Mouse (Mus musculus) liver, adult 2 months (tissue): Measurements from ENCODE around the gene Zfp771. TPM values are rescaled to one million over a fixed set of nuclear protein-coding genes. Genes with fewer than 3 reads are reported as not detected.

Experiments
- DNase-seq: peaks from one replicate; pipeline ENCODE4 v3.0.0-alpha.2; 2011; ENCODE audit warnings: low read depth, low spot score; ENCODE audit errors: extremely low read depth
- H3K27ac ChIP-seq: fragments of 200-500 bp; replicated peaks from 2 replicates; pipeline ENCODE4 v1.5.1; 2012; ENCODE audit warnings: low read depth, mild to moderate bottlenecking, control low read depth, inconsistent platforms, low read length; ENCODE audit not compliant: insufficient read depth
- H3K27me3 ChIP-seq: fragments of 200-500 bp; 2 replicates; pipeline ENCODE4 v1.6.1; 2012; ENCODE audit warnings: mild to moderate bottlenecking, moderate library complexity, low read length, inconsistent platforms; ENCODE audit not compliant: control insufficient read depth, insufficient read depth
- H3K36me3 ChIP-seq: fragments of 200-500 bp; 2 replicates; pipeline ENCODE4 v1.6.1; 2012; ENCODE audit warnings: low read length, inconsistent platforms; ENCODE audit not compliant: control insufficient read depth, insufficient read depth
- H3K4me1 ChIP-seq: fragments of 200-500 bp; 2 replicates; pipeline ENCODE4 v1.6.1; 2011; ENCODE audit warnings: low read length; ENCODE audit not compliant: control insufficient read depth, insufficient read depth
- H3K4me3 ChIP-seq: fragments of 200-500 bp; 2 replicates; pipeline ENCODE4 v1.5.1; 2011; ENCODE audit warnings: low read depth, mild to moderate bottlenecking, control low read depth, low read length, moderate library complexity; ENCODE audit not compliant: insufficient read depth
- H3K79me2 ChIP-seq: fragments of 200-500 bp; 2 replicates; pipeline ENCODE4 v1.6.1; 2012; ENCODE audit warnings: inconsistent platforms, mild to moderate bottlenecking, low read length, moderate library complexity; ENCODE audit not compliant: control insufficient read depth, insufficient read depth
- H3K9ac ChIP-seq: fragments of 200-500 bp; 2 replicates; pipeline ENCODE4 v1.6.1; 2012; ENCODE audit warnings: low read depth, mild to moderate bottlenecking, control low read depth, inconsistent platforms, low read length
- CTCF ChIP-seq: fragments of 200-500 bp; IDR thresholded peaks from 2 replicates; pipeline ENCODE4 v1.5.1; 2011; ENCODE audit warnings: low read depth, low read length, control low read depth
- POLR2A ChIP-seq: fragments of 200-500 bp; IDR thresholded peaks from 2 replicates; pipeline ENCODE4 v1.6.1; 2011; ENCODE audit warnings: low read length, control low read depth; ENCODE audit not compliant: insufficient read depth; ENCODE audit errors: extremely low read depth
- WGBS: fragments of 180-500 bp; shearing (Covaris S2); methylation state at CpG from one replicate; pipeline ENCODE4 v1.1.7; 2018; 5-methylcytosine and 5-hydroxymethylcytosine counted together
- polyA plus RNA-seq: library from polyadenylated mRNA; depleted of rRNA; stranded (reverse); fragments of >200 nt; gene quantifications from 2 replicates; pipeline ENCODE4 v1.2.3, GENCODE M21; 2012
- total RNA-seq: library from RNA; depleted of rRNA; stranded (reverse); fragments of >200 nt; gene quantifications from 2 replicates; pipeline ENCODE4 v1.2.3, GENCODE M21; 2014

Gene Zfp771
- total and polyA plus RNA-seq, 2 experiments, result 19.6 to 52.8 TPM

DNA sequence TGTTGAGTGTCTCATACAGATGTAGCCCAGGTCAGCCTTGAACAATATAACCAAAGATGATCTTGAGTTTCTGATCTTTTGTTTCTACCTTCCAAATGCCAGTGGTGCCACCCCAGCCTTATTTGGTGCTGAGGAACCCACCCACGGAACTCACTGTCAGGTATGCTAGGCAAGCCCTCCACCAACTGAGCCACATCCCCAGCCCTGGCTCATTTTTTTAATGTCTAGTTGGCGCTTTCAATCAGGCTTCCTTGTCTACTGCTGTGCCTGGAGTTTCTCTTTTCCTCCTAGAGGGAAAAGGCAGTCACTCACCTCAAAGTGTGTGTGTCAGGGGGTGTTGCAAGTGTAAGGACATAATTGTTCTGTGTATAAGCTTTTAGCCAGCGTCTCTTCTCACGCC lies 27.0 kb downstream of the Zfp771 start:
- Histone ChIP-seq H3K36me3 (peaks cover 18% of the 10 kb centered on the region), H3K4me1 (peaks cover 8% of the 10 kb centered on the region), H3K9ac (peak overlapping the region; percentile 68), H3K79me2 (peaks cover 16% of the 10 kb centered on the region), H3K4me3 (peak overlapping the region; percentile 90), H3K27me3 (no peaks in the 10 kb centered on the region), H3K27ac (peak overlapping the region; percentile 56)
- DNase-seq, result no peak
- no peak for TF ChIP-seq CTCF
- 0 out of 2 replicates have a peak, but pooled peaks have one; percentile 18 for TF ChIP-seq POLR2A
- 35% methylated on average over 4 of the region's 4 CpGs for WGBS

DNA sequence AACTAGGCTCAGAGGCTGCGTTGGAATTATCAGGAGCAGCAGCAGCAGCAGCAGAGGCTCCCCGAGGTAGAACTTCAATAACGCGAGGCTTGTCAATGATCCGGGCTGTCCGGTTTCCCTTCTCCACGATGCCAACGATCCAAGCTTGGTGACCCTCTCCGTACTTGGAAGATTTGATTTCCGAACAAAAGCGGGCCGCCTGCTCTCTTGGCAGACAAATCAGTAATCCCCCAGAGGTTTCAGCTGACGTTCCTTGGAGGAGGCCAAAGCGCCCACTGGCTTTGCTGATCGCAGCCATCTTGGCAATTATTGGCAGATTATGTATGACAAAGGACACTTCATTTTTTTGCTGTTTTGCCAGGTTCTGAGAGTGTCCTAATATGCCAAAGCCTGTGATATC lies 28.5 kb downstream of the Zfp771 start:
- DNase-seq, result peak; percentile 44
- H3K9ac ChIP-seq, result peak overlapping the region; percentile 80
- peaks cover 16% of the 10 kb centered on the region for H3K79me2 ChIP-seq
- WGBS, result 21% methylated on average over 15 of the region's 15 CpGs
- no peak for TF ChIP-seq CTCF
- 0 out of 2 replicates have a peak, but pooled peaks have one; percentile 40 for TF ChIP-seq POLR2A
- peak overlapping the region; percentile 90 for H3K4me3 ChIP-seq
- peak overlapping the region; percentile 83 for H3K27ac ChIP-seq
- peaks cover 16% of the 10 kb centered on the region for H3K4me1 ChIP-seq
- peaks cover 18% of the 10 kb centered on the region for H3K36me3 ChIP-seq
- no peaks in the 10 kb centered on the region for H3K27me3 ChIP-seq

DNA sequence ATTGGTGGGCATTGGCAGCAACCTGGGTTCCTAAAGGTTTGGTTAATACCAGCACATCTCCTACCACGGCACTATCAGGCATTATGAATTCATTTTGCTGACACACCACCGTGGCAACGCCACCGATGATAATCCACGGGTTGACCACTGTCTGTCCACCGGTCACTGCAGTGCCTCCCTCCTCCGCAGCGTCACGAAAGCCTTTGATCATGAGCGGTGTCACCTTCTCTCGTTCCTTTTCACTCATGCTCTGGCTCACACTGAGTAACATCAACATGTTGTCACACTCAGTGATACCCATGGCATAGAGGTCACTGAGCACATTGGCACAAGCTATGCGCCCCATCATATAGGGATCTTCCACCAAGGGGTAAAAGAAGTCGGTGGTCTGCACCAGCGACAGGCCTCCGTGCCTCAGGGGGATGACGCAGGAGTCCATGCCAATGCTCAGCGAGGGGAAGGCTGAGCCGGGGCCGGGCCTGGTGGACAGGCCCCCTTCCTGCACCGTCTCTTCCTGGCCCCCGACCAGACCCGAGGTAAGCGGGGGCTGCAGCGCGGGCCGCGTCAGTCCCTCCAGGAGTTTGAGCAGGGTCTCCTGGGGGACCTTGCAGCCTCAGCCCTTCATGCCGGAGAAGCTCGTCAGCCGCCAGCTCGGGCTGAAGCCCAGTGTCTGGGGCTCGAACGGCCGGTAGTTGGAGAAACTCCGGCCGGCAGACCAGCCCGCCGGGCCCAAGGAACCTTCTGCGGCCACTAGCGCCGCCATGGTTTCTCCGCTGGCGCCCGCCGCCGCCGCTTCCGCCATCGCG lies 29.2 kb downstream of the Zfp771 start:
- no peak for TF ChIP-seq POLR2A
- 0 out of 2 replicates have a peak, but pooled peaks have one; percentile 13 for TF ChIP-seq CTCF
- Histone ChIP-seq H3K4me1 (peaks cover 21% of the 10 kb centered on the region), H3K4me3 (peak overlapping the region; percentile 90), H3K27me3 (no peaks in the 10 kb centered on the region), H3K27ac (peak overlapping the region; percentile 83), H3K36me3 (peaks cover 18% of the 10 kb centered on the region), H3K9ac (peak overlapping the region; percentile 80), H3K79me2 (peaks cover 16% of the 10 kb centered on the region)
- 2% methylated on average over 50 of the region's 50 CpGs for WGBS
- peak; percentile 65 for DNase-seq

DNA sequence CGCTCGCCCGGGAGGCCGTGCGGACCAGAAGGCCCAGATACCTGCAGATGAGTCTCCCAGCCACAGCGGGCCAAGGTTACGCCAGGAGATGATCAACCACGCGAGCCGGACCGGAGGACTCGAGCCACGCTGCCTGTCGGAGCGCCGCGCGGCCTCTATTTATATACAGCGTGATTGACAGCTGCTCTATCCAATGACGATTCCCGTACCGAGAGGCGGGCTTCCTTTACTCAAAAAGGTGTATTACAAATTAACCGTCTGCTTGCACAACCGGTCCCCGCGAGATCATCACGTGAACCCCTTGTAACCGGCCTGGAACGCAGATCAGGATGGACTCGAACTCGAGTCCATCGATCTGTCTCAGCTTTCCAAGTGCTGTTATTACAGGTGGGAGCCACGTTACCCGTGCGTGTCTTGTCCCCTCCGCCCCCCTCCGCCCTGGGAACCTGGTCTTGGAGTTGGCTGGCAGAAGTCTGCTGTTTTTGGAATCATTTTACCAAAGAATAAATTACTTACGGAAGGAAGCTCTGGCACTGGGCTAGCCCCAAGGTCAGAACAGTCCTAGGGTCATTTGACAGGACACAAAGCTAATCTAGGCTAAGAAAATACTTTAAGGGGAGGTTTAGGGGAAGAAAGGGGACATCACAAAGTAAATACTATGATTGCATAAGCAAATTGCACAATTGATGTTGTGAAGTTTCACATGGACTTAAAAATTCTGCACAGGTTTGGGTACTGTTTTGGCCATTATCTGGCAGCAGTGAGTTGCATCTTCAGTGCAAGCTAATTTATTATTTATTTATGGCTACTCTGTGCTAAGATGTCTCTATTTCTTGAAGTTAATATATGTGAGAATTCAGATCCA lies 30.1 kb downstream of the Zfp771 start, which contains the start of gene Sephs2:
Sephs2 (minus strand) TSS at position 131 of the 865 bp plus-strand sequence.
- H3K79me2 ChIP-seq, result peaks cover 16% of the 10 kb centered on the region
- H3K27me3 ChIP-seq, result no peaks in the 10 kb centered on the region

DNA sequence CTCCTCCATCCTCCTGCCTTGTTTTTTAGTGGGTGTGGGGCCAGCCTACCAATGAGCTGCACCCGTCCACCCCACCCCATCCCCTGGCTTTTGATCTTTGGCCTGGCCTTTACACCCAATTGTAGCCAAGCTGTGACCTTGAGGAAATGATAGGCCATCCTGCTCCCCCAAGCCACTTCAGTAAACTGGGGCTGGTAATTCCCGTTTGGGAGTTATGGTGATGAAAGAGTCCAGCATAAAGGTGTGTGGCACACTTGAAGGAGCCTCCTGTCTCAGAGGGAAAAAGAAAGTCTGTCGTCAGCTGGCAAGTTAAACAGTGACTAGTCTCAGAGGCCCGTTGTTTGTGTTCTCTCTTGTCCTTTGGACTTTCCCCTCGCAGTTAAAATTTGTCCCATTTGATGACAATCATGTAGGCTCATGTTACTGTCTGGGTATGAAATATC lies 32.5 kb downstream of the Zfp771 start:
- H3K79me2 ChIP-seq, result peaks cover 16% of the 10 kb centered on the region
- peak overlapping the region; percentile 99 for H3K27ac ChIP-seq
- DNase-seq, result peak; percentile 97
- peaks cover 21% of the 10 kb centered on the region for H3K4me1 ChIP-seq
- WGBS, result 15% methylated on average over 5 of the region's 5 CpGs
- H3K27me3 ChIP-seq, result no peaks in the 10 kb centered on the region
- TF ChIP-seq CTCF, result no peak
- TF ChIP-seq POLR2A, result no peak
- no peak overlapping the region for H3K4me3 ChIP-seq
- H3K9ac ChIP-seq, result no peak overlapping the region
- peaks cover 10% of the 10 kb centered on the region for H3K36me3 ChIP-seq

More for the DNA sequence above, 30.1 kb downstream of the Zfp771 start, which contains the start of gene Sephs2:
- TF ChIP-seq POLR2A (peak; percentile 100), CTCF (0 out of 2 replicates have a peak, but pooled peaks have one; percentile 3)
- Histone ChIP-seq H3K9ac (peak within 1 kb of the TSS; percentile 80), H3K36me3 (peaks cover 18% of the 10 kb centered on the region), H3K4me1 (peaks cover 21% of the 10 kb centered on the region), H3K27ac (peak within 1 kb of the TSS; percentile 99), H3K4me3 (peak within 1 kb of the TSS; percentile 90)
- peak; percentile 99 for DNase-seq
- under 1% methylated on average over 39 of the region's 39 CpGs for WGBS
